Mouse (Mus musculus): ENCODE results near the gene Psg29. TPM values are rescaled to one million over a fixed set of nuclear protein-coding genes. Genes with fewer than 3 reads are reported as not detected.
A peak's percentile ranks its signal among the peaks of the same experiment; 100 is the strongest.

Psg29 gene
- polyA plus RNA-seq (2015; fragmentation: Nextera tagmentation; extraction: Ambion mirVana) = not detected in 2 replicates

DNA sequence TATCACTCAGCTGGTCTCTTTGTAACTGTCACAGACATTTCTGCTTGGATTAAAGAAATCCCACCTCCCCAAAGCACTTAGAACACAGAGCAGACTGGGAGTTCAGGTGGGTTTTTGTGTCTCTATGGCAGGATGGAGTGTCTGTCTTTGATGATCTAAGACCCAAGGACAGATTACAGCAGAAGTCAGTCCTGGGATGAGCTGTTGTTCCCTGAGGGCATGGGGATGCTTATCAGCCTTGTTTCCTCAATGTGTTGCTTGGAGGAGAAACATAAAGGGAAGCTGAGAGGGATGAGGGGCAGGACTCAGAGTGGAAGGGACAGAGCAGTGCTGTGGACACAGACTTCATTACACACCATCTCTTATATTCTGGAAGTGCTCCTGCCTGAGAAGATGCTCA, at the start of gene Psg29:
TSS of gene Psg29 (plus strand) at position 301 of the 400 bp plus-strand sequence.
- no peak within 1 kb of the TSS for H3K4me3 ChIP-seq (ENCODE audit: low read depth, low read length)
- H3K27me3 ChIP-seq (ENCODE audit: control insufficient read depth, insufficient read depth, low read length) = no peaks in the 10 kb centered on the region
- no peaks in the 10 kb centered on the region for H3K9me3 ChIP-seq (ENCODE audit: control insufficient read depth, low read length)
- TF ChIP-seq CTCF (IDR thresholded peaks at IDR 0.05; ENCODE audit: low read depth) (no peak), EP300 (optimal IDR thresholded peaks at IDR 0.05) (no peak)
- no peak within 1 kb of the TSS for H3K27ac ChIP-seq (replicated peaks)
- DNase-seq (ENCODE audit: low spot score) (no peak), ATAC-seq (ENCODE audit: low FRiP score, low TSS enrichment) (no peak)
- no peaks in the 10 kb centered on the region for H3K36me3 ChIP-seq (ENCODE audit: control insufficient read depth, insufficient read depth, low read length)
- H3K9ac ChIP-seq (ENCODE audit: low read length) = no peak within 1 kb of the TSS
- no peak within 1 kb of the TSS for H3K4me2 ChIP-seq (replicated peaks; ENCODE audit: low read depth)
- H3K4me1 ChIP-seq (replicated peaks; ENCODE audit: control insufficient read depth, insufficient read depth) = no peaks in the 10 kb centered on the region

DNA sequence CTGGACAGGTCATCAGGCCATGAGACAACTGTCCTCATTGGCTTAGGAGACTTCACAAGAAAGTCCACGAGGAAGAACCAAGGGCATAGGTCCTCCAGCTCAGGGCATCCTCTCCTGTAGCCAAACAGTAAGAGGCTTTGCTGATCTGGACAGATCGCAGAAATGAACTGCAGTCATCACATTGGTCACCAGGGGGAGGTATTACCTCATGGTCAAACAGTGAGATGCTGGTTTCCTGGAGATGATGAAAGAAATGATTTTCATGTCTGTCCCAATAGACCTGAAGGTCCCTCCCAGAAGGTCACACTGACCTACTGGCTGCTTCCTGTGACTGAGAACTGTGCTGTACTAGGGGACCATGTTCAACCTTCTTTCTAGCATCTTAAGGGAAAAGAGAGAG, 47.6 kb upstream of the Psg29 start:
- ATAC-seq (ENCODE audit: low FRiP score, low TSS enrichment) (no peak), DNase-seq (ENCODE audit: low spot score) (peak; percentile 51)
- H3K27ac ChIP-seq (replicated peaks) = no peak overlapping the region
- H3K9ac ChIP-seq (ENCODE audit: low read length) = no peak overlapping the region
- no peaks in the 10 kb centered on the region for H3K27me3 ChIP-seq (ENCODE audit: control insufficient read depth, insufficient read depth, low read length)
- H3K4me2 ChIP-seq (replicated peaks; ENCODE audit: low read depth) = no peak overlapping the region
- H3K36me3 ChIP-seq (ENCODE audit: control insufficient read depth, insufficient read depth, low read length) = no peaks in the 10 kb centered on the region
- no peaks in the 10 kb centered on the region for H3K4me1 ChIP-seq (replicated peaks; ENCODE audit: control insufficient read depth, insufficient read depth)
- no peaks in the 10 kb centered on the region for H3K9me3 ChIP-seq (ENCODE audit: control insufficient read depth, low read length)
- TF ChIP-seq CTCF (IDR thresholded peaks at IDR 0.05; ENCODE audit: low read depth) = peak; percentile 68
- TF ChIP-seq EP300 (optimal IDR thresholded peaks at IDR 0.05) = no peak
- H3K4me3 ChIP-seq (ENCODE audit: low read depth, low read length) = no peak overlapping the region
- 29% methylated on average over 2 of the region's 2 CpGs for WGBS

DNA sequence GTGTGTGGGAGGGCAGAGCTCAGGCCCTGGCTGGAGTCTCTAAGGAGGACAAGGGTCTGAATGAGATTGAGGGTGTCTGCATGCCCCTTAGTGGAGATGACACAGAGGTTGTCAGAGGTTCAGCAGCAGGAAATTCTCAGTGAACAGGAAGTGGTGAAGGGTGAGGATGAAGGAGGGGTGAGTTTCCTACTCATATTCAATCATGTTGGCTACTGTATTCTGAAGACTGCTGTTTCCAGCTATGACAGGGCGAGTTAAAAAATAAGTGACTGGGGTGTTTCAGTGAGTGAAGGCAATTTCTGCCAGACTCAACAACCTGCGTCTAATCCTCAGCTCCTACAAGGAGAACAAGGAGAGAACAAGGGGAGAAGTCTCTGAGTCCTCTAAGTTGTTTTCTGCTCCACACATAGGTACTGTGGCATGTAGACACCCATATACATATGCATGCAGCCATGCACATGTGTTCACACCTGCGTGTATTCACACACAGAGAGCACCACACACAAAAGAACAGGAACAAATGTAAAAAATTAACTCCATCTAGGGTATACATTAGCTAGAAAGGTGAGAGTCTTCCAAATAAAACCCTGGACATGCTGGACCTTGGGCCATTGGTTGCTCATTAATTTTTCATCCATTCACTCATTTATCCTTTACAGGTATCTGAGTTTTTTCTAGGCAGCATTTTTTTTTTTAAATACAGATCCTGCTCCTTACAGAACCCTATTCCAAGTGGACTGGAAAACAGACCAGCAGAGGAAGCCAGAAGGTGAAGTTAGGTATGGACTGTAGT, 46.2 kb upstream of the Psg29 start:
- no peak overlapping the region for H3K9ac ChIP-seq (ENCODE audit: low read length)
- H3K4me1 ChIP-seq (replicated peaks; ENCODE audit: control insufficient read depth, insufficient read depth) = no peaks in the 10 kb centered on the region
- no peak overlapping the region for H3K4me2 ChIP-seq (replicated peaks; ENCODE audit: low read depth)
- no peaks in the 10 kb centered on the region for H3K9me3 ChIP-seq (ENCODE audit: control insufficient read depth, low read length)
- H3K4me3 ChIP-seq (ENCODE audit: low read depth, low read length) = no peak overlapping the region
- no peaks in the 10 kb centered on the region for H3K27me3 ChIP-seq (ENCODE audit: control insufficient read depth, insufficient read depth, low read length)
- DNase-seq (ENCODE audit: low spot score) (no peak), ATAC-seq (ENCODE audit: low FRiP score, low TSS enrichment) (no peak)
- H3K27ac ChIP-seq (replicated peaks) = no peak overlapping the region
- H3K36me3 ChIP-seq (ENCODE audit: control insufficient read depth, insufficient read depth, low read length) = no peaks in the 10 kb centered on the region
- 62% methylated on average over 3 of the region's 3 CpGs for WGBS
- TF ChIP-seq EP300 (optimal IDR thresholded peaks at IDR 0.05) = no peak
- no peak for TF ChIP-seq CTCF (IDR thresholded peaks at IDR 0.05; ENCODE audit: low read depth)

DNA sequence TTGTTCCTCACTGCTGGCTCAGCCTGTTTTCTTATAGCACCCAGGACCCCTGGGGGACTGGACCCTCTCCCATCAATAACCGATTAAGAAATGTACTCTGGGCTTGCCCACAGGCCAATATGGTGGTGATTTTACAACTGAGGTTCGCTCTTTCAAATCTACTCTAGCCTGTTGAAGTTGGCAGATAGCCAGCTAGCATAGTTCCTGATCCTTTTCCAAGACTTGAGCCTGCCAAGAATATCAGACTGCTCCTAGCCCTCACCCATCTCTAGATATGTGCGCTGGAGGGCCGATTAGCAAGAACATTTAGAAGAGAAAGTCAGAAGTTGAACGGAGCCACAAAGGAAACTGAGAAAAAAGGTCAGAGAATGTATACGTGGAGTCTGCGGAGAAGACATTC, 44.3 kb upstream of the Psg29 start:
- Histone ChIP-seq H3K4me3 (ENCODE audit: low read depth, low read length) (no peak overlapping the region), H3K27me3 (ENCODE audit: control insufficient read depth, insufficient read depth, low read length) (no peaks in the 10 kb centered on the region), H3K4me1 (replicated peaks; ENCODE audit: control insufficient read depth, insufficient read depth) (no peaks in the 10 kb centered on the region), H3K36me3 (ENCODE audit: control insufficient read depth, insufficient read depth, low read length) (no peaks in the 10 kb centered on the region), H3K9ac (ENCODE audit: low read length) (no peak overlapping the region), H3K4me2 (replicated peaks; ENCODE audit: low read depth) (no peak overlapping the region), H3K9me3 (ENCODE audit: control insufficient read depth, low read length) (no peaks in the 10 kb centered on the region), H3K27ac (replicated peaks) (no peak overlapping the region)
- ATAC-seq (ENCODE audit: low FRiP score, low TSS enrichment) = no peak
- TF ChIP-seq CTCF (IDR thresholded peaks at IDR 0.05; ENCODE audit: low read depth) = no peak
- DNase-seq (ENCODE audit: low spot score) = no peak
- 72% methylated on average over 7 of the region's 7 CpGs for WGBS

DNA sequence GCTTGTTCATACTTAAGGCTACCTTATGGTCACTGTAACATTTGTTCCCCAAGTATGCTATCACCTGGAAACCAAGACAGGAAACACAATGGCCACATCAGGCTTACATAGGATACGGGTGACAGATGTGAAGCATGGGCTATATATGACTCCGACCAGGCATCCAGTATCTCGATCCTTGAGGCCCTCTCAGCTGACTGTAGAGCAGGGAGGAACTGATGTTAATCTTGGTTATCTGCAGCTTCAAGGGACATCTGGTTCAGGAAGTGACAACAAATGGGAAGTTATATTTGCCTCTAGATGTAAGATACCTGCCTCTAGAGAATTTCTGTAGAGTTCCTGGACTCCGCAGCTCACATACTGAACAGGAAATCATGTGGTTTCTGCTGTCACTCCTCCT, 31.4 kb upstream of the Psg29 start:
- TF ChIP-seq CTCF (IDR thresholded peaks at IDR 0.05; ENCODE audit: low read depth) (no peak), EP300 (optimal IDR thresholded peaks at IDR 0.05) (no peak)
- Histone ChIP-seq H3K4me1 (replicated peaks; ENCODE audit: control insufficient read depth, insufficient read depth) (no peaks in the 10 kb centered on the region), H3K27me3 (ENCODE audit: control insufficient read depth, insufficient read depth, low read length) (no peaks in the 10 kb centered on the region), H3K4me2 (replicated peaks; ENCODE audit: low read depth) (no peak overlapping the region), H3K4me3 (ENCODE audit: low read depth, low read length) (no peak overlapping the region), H3K9me3 (ENCODE audit: control insufficient read depth, low read length) (no peaks in the 10 kb centered on the region), H3K36me3 (ENCODE audit: control insufficient read depth, insufficient read depth, low read length) (no peaks in the 10 kb centered on the region), H3K27ac (replicated peaks) (no peak overlapping the region), H3K9ac (ENCODE audit: low read length) (no peak overlapping the region)
- WGBS = 84% methylated on average over 4 of the region's 4 CpGs
- no peak for DNase-seq (ENCODE audit: low spot score)
- no peak for ATAC-seq (ENCODE audit: low FRiP score, low TSS enrichment)

DNA sequence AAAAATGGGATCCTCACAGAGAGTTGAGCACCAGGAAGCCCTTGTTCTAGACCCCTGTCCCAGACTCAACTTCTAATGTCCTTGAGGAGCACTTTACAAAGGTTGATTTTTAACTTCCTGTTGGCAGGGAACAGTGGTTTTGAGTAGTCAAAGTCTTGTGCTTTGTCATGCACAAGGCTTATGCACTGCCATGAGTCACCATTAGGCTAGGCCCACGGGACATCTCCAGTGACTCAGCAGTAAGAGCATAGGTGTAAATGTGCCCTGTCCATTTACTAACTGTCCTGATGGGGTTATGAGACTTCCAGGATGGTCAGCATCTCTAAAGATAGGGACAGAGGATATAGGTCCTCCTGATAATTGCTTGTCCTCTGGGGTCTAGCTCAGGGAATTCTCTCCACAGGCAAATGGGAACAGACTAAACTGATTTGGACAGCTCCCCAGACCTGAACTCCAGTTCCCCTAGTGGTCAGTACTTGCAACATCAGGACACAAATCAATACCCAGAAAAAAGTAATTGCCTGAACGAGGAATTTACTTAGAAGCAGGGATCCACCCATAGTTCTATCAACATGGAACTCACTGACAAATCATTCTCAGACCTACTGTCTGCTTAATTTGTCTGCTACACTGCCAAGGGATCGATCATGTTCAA, 2.4 kb downstream of the Psg29 start:
- no peak for ATAC-seq (ENCODE audit: low FRiP score, low TSS enrichment)
- H3K27me3 ChIP-seq (ENCODE audit: control insufficient read depth, insufficient read depth, low read length) = no peaks in the 10 kb centered on the region
- H3K9me3 ChIP-seq (ENCODE audit: control insufficient read depth, low read length) = no peaks in the 10 kb centered on the region
- H3K9ac ChIP-seq (ENCODE audit: low read length) = no peak overlapping the region
- H3K4me1 ChIP-seq (replicated peaks; ENCODE audit: control insufficient read depth, insufficient read depth) = no peaks in the 10 kb centered on the region
- 55% methylated on average over 3 of the region's 3 CpGs for WGBS
- DNase-seq (ENCODE audit: low spot score) = no peak
- TF ChIP-seq EP300 (optimal IDR thresholded peaks at IDR 0.05) (no peak), CTCF (IDR thresholded peaks at IDR 0.05; ENCODE audit: low read depth) (no peak)
- H3K27ac ChIP-seq (replicated peaks) = no peak overlapping the region
- no peak overlapping the region for H3K4me2 ChIP-seq (replicated peaks; ENCODE audit: low read depth)
- no peak overlapping the region for H3K4me3 ChIP-seq (ENCODE audit: low read depth, low read length)
- H3K36me3 ChIP-seq (ENCODE audit: control insufficient read depth, insufficient read depth, low read length) = no peaks in the 10 kb centered on the region

Other genes with a start within 250 kb of the Psg29 start
- 1.7 and 1.8 TPM in 2 replicates for gene Pnmal1, start 243.8 kb upstream of the Psg29 start, polyA plus RNA-seq (2015; fragmentation: Nextera tagmentation; extraction: Ambion mirVana)
- 0.15 and 0.16 TPM in 2 replicates for gene Gm42372, start 220.4 kb upstream of the Psg29 start, polyA plus RNA-seq (2015; fragmentation: Nextera tagmentation; extraction: Ambion mirVana)
- gene Ccdc8, start 210.8 kb upstream of the Psg29 start, polyA plus RNA-seq (2015; fragmentation: Nextera tagmentation; extraction: Ambion mirVana) = 4.7 and 6.7 TPM in 2 replicates
- gene Ppp5c, start 175.6 kb upstream of the Psg29 start, polyA plus RNA-seq (2015; fragmentation: Nextera tagmentation; extraction: Ambion mirVana) = 51.6 and 57.5 TPM in 2 replicates
- 3.4 and 4.0 TPM in 2 replicates for gene Hif3a, start 141.1 kb upstream of the Psg29 start, polyA plus RNA-seq (2015; fragmentation: Nextera tagmentation; extraction: Ambion mirVana)
- gene Psg16, start 129.4 kb upstream of the Psg29 start, polyA plus RNA-seq (2015; fragmentation: Nextera tagmentation; extraction: Ambion mirVana) = 0.05 and 0.12 TPM in 2 replicates
- not detected in 2 replicates for gene Ceacam3, start 53.2 kb upstream of the Psg29 start, polyA plus RNA-seq (2015; fragmentation: Nextera tagmentation; extraction: Ambion mirVana)

Measured in stomach, postnatal 0 days (tissue).